Mouse (Mus musculus) urinary bladder, postnatal 25 days (tissue): Measurements from ENCODE around the gene Plcg2.
A peak's percentile ranks its signal among the peaks of the same experiment; 100 is the strongest.

Experiments used
- DNase-seq: peaks from one replicate; pipeline ENCODE4 v3.0.0; 2022; ENCODE audit warnings: low spot score

The Plcg2 gene

DNA sequence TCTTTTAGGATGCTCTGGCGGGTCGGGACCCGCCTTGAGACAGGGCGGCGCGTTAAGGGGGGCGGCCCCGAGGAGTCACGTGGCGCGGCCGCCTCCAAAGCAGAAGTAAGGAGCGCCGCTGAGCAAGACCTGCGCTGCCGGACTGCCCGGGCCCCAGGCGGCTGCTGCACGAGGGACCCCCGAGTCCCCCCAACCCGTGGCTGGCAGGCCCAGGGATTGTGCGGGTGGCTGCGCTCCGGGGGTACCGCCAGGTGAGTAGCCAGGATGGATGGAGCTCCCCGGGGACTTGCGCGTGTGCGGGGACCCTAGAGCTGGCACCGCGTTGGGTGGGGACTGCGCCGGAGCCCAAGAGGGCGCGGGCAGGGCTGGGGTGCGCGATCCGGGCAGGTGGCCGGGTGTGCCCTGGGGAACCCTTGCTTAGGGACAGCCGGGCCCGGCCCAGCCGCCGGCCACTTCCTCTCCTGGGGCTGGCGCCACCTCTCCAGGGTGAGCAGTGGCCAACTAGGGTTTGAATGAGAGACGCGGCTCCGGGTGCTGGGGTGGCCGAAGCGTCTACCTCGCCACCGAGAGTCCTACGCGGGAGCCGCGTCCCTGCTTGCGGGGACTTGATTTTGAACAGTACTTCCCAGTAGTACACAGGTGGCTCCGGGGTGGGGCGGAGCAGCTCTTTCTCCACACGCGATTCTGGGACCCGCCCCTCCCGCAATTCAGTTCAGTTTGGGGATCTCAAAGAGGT is at the start of gene Plcg2:
Gene Plcg2 (plus strand): TSS at position 113 of the 736 bp plus-strand sequence.
- DNase-seq = peak; percentile 47

DNA sequence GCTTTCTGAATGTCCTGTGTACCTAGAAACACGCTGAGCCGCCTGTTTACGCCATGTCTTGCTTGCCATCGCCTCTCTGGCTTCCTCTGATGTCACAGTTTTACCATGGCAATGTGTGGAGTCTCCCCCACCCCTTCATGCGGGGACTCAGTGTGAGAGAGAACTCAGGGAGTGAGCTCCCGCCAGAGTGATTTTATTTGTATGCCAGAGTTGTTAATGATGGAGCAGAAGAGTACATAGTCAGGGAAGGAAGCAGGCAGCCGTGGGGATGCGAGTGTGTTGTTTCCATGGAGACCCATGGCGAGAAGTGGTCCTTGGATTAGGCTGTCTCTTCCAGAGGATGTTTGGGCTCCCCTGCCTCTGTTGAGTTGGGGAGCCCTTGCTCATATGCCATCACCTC is 47.0 kb upstream of the Plcg2 start:
- DNase-seq = no peak

DNA sequence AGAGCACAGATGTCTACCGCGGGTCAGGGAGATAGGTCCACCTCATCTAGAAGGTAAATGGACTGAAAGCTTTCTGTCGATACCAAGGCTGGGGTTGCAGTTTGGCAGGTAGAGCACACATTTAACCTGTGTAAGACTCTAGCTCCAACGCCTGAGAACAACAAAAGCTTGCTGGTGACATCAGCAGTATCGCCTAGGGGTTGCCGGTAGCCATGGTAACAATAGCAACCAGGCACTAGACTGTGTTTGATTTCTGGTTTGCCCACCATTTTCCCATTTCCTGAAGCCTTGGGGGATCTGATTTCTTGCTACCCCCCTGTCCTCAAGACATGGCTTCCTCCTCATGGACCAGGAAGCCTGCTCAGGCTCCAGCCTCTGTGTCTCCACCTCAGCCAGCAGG is 44.1 kb upstream of the Plcg2 start:
- no peak for DNase-seq

DNA sequence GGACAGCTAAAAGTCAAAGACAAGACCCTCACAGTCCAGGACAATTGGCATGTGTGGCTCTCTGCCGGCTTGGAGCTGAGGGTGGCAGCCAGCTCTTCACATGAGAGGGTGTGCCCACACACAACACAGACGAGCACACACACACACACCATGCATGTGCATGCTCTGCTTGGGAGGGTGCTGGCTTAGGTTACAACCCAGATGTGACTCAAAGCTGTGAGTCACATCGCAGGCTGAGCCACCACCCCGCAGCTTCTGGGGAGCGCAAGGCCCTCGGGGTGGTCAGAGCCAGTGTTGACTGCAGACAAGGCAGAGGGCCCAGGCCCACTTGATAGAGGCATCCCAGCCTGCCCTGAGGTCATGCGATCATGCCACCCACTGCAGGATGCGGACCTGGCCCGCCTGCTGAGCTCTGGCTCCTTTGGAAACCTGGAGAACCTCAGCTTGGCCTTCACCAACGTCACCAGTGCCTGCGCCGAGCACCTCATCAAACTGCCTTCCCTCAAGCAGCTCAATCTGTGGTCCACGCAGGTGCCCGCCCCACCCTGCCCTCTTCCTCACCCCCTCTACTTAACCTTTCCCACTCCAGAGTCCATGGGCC is 43.5 kb upstream of the Plcg2 start:
- DNase-seq = peak; percentile 21

DNA sequence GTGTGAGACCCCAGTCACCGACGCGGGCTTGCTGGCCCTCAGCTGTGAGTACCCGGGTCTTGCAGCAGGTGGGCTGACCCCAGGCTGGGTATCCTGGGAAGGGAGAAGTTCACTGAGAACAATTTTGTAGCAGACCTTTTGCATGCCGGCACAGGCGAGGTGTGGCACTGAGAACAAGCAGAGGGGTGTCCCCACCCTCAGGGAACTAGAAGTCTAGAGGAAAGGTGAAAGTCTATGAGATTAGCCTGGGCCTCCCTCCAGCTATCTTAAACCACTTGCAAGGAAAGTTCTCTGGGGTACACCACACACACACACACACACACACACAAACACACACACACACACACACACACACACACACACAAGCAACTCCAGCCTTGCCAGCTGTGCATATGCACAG is 42.4 kb upstream of the Plcg2 start:
- no peak for DNase-seq

DNA sequence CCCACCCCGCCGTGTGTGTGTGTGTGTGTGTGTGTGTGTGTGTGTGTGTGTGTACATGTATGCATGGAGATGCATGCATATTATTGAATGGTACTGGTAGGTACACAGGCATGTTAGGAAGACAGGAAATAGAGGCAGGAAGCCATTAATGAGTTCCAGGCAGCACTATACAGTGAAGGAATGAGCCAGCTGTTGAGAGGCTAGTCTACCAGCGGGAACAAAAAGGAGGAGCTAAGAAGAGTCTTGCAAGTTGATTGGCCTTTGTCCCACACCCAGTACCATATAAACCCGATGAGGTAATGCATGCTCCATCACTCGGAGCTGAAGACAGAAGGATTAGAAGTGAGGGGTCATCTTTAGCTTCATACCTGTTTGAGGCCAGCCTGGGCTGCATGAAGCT is 39.7 kb upstream of the Plcg2 start:
- no peak for DNase-seq

DNA sequence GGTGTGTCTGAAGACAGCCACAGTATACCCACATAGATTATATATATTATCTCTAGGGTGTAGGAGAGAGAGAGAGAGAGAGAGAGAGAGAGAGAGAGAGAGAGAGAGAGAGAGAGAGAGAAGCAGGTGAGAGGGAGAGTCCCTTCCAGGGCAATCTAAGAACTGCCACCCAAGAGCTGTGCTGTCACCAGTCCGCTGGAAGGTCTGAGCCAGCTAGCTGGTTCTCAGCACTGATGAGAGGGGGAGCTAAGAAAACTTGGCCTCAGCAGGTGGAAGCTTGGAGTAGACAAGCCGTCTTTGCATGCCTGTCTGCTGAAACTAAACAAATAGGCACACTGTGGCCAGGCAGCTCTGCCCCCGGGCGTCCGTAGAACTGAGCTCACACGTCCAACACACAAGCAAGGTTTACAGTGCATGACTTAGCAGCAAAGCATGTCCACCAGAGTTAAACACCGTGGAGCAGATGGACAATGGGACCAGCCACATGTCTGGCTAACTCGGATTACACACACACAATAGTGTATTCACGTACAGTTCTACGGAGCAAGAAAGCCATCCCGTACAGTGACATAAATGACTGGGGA is 35.3 kb upstream of the Plcg2 start:
- no peak for DNase-seq

DNA sequence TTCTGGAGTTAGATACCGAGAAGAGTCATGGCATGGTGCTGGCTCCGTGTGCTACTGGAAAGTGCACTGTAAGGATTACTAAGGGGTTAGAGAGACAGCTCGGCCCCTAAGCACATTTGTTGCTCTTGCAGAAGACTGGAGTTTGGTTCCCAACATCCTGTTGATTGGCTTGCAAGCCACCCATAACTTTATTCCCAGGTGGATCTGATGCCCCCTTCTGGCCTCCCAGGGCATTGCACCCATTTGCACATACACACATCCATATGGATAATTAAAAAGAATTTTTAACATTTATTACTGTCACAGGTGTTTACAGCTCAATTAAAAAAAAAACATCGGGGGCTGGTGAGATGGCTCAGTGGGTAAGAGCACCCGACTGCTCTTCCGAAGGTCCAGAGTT is 33.6 kb upstream of the Plcg2 start:
- DNase-seq = no peak

DNA sequence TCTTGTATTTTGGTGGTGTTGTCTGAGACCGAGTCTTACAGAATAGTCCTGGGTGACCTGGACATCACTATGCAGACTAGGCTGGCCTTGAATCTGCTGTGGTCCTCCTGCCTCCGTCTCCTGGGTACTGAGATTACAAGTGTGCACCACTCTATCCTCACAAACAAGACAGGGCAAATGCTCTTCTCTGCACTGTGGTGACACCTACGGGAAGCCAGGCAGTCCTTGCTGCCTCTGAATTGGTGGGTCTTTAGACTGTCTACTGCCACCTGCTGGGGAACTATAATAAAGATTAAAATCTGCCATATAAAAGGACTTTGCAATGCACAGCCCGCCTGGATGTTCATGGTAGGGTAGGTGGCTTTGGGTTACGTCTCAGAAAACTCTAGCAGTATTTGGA is 32.8 kb upstream of the Plcg2 start:
- DNase-seq = peak; percentile 55

DNA sequence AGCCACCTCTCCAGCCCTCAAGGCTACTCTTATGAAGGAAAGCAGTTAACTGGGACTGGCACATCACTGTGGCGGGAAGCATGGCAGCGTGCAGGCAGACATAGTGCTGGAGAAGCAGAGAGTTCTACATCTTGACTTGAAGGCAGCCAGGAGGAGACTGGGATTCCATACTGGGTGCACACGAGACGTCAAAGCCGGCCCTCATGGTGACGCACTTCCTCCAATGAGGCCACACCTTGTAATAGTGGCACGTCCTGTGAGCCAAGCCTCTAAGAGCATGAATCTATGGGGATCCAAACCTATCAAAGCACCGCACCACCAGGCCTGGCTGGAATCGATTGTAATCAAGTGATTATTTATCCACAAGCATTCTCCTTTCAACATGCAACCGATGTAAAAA is 30.6 kb upstream of the Plcg2 start:
- DNase-seq = no peak

DNA sequence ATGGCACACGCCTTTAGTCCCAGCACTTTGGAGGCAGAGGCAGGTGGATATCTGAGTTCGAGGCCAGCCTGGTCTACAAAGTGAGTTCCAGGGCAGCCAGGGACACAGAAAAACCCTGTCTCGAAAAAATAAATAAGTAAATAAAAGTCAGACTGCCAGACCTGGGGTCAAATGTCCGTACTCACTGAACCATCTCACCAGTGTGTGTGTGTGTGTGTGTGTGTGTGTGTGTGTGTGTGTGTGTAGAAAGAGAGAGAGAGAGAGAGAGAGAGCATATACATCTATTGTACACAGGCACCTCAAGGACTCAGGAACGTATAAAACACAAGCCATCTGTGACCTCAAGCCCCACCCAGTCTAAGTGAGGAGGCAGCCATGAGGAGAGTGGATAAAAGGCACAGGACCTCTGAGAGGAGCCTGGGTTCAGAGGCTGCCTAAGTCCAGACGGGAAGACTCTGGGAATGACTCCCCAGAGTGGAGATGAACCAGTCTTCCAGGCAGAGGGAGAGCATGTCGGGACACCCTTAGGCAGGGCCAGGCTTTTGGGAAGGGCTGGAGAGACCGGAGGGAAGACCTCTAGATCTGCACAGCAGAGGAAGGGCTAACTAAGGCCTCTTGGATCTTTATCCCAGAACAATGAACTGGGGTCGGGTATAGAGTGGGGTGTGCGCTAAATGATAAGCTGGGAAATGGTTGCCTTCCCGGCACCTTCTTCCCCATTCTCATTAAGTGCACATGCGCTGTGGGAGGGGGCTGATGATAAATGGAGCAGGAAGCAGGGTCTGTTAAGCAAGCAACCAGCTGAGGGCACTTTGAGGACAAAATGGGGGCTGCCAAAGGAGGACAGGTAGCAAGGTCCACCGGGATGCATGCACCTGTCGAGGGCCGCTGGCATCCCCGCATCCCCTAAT is 28.4 kb upstream of the Plcg2 start:
- no peak for DNase-seq

DNA sequence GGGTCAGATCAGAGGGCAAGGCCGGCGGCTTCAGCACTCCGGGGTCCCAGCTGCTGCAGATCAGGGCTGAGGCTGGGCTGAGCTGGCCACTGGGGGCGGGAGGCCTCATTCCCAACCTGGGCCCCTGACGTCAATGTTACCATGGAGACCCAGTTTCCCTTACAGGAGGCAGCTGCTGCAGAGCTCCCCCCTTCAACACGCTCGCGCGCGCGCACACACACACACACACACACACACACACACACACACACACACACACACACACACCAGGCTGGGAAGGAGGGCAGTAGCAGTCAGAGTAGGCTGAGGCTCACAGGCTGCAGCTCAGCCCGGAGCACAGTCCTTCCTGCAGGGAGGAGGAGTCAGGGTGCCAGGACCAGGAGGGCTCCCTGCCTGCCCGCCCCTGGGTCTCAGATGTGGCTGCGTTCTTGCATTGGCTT is 27.7 kb upstream of the Plcg2 start:
- DNase-seq = no peak

DNA sequence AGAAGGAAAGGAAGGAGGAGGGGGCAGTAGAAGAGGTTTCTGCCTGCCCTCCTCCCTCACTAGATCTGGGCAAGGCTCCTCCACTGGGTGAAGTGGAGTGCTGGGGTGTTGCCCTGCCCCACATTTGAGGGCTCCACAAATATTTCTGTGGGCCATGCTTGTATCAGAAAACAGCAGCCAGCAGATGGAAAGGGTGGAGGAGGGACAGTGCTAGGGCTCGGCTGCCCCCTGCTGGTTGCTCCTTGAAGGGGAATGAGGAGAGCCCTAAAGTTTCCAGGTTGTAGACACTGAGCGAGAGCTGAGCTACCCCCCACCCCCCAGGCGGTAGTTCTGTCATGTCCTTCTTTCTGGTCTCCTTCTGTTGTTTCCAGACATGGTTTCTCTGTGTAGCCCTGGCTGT is 26.9 kb upstream of the Plcg2 start:
- DNase-seq = peak; percentile 67

DNA sequence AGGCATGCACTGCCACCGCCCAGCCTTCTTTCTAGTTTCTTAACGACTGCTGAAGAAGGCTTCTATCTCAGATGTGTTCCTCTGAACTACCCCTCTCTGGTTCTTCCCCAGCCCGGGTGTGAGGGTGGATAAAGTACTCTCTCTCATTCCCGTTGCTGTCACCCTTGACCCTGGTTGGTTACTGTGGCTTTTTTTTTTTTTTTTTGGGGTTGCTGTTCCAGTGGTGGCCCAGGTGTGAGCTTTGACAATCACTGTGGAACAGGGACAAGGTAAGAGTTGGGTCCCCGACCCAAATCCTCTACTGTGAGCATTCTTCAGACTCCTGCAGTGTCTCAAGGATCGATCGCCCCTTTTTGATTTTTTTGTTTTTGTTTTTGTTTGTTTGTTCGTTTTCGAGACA is 26.4 kb upstream of the Plcg2 start:
- no peak for DNase-seq

DNA sequence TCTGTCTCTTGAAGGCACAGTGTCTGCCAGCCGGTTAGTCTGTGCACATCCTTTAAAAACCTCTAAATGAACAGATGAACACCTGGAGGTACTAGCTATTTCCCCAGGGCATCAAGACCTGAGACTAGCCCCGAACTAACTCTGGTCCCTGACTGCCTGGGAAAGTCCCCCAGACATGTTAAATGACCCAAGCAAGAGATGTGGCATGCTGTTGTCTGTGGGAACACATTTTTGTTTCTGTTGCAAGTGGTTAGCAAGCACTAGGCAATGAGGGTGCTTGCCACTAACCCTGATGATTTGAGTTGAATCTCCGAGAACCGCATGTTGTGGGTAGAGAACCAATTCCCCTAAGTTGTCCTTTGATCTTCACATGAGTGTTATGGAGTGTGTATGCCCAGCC is 25.8 kb upstream of the Plcg2 start:
- DNase-seq = no peak

DNA sequence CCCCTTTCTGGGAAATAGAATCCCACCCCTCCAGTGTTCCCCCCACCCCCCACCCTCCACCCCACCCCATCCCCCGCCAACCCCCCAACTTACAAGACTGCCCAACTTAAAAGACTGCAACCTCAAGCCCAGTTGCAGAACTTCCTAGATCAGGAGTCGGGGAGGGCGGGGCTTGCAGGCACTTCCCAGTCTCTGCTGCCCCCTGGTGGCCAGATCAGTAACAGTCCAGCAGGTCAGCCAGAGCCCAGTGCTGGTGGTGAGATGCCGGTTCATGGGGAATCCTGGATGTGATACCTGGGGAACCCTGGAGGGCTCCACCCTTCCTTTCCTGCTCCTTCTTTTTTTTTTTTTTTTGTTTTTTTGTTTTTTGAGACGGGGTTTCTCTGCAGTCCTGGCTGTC is 23.1 kb upstream of the Plcg2 start:
- DNase-seq = peak; percentile 95

DNA sequence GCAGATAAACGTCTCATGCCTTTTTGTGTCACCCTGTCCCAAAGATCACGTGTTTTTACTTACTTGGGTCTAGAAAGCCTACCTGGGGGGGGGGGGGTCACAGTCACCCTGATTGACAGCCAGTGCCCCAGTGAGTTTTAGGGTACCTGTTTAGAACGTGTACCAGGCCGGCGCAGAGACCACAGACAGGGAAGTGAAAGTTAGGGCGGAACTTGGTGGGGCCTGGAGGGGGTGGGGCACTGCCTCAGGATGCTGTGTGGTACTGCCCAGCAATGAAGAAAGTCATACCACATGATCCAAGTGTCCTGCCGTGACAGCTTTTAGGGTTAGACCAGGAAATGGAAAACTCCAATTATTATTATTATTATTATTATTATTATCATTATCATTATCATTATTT is 22.3 kb upstream of the Plcg2 start:
- DNase-seq = no peak

DNA sequence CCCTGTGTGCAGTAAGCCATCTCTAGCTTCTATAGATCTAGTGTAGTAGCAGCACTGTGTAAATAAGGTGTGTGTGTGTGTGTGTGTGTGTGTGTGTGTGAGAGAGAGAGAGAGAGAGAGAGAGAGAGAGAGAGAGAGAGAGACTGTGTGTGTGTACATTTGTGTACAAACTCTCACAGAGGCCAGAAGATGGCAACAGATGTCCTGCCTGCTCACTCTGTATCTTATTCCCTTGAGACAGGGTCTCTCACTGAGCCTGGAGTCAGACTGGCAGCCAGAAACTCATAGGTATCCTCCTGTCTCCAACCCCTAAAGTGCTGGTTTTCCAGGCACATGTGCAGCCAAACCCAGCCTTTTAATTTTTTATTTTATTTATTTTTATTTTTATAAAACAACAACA is 20.0 kb upstream of the Plcg2 start:
- no peak for DNase-seq

DNA sequence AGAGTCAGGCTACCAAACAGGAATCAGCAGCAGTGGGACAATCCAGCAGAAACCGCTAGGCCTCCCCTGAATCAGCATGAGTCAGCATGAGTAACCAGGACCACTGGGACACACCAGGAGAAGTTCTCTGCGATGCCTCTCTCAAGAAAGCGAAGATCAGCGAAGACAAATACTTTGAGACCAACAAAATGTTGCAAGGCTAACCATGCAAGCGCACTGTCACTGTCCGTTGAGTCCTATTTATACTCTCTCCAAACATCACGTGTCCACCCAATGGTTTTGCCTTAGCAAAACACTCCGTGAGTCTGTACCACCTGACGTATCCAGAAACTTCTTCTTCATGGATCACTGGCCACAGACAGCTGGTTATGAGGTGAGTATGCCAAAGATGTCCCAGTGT is 18.1 kb upstream of the Plcg2 start:
- DNase-seq = no peak

DNA sequence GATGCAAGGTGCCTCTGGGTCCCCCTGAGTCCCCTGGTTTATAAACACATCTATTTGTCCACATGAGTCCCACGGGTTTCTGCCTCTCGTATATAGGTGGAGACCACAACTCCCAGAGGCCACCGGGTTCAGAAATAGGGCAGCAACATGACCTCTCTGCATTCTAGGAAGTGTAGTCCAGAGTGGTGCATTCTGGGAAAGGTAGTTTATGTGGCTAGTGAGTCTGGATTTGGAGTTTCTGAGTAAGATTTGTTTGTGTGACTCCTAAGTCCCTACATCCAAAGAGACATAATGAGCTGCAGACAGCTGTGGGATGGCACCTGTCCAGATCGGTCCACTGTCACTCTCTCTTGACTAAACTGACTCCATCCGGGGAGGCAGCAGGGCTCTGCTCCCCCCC is 17.6 kb upstream of the Plcg2 start:
- DNase-seq = no peak

DNA sequence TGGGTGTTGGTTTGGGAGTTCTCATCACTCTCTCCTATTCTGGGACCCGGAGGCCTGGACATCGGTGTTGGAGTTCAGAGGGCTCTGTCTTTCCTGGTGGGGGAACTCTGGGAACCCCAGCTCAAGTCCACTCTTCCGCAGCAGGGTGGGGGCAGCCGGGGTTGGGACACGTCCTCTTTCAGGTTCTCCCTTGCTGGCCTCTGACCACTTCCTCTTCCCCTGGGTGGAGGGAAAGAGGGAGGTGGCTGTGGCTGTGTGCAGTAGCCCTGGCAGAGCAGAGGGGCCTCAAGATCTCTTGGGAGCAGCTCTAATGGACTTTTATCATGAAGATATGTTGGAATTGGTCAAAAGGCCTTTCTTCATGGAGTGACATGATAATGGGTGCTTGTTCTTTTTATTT is 16.3 kb upstream of the Plcg2 start:
- no peak for DNase-seq

DNA sequence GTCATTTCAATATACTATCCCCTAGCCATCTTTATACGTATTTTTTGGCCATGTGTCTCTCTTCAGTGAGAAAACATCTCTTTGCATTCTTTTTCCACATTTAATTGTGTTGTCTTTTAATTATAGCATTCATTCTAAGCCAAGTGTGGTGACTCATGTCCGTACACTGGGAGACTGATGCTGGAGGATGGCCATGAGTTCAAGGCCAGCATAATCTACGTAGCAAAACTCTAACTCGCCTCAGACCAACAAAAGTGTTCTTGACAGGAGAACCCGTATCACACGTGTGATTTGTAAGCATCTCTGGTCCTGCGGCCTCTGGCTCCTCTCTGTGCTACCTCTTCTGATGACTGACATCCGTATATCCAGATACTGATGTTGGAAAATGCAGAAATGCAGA is 13.4 kb upstream of the Plcg2 start:
- DNase-seq = no peak

DNA sequence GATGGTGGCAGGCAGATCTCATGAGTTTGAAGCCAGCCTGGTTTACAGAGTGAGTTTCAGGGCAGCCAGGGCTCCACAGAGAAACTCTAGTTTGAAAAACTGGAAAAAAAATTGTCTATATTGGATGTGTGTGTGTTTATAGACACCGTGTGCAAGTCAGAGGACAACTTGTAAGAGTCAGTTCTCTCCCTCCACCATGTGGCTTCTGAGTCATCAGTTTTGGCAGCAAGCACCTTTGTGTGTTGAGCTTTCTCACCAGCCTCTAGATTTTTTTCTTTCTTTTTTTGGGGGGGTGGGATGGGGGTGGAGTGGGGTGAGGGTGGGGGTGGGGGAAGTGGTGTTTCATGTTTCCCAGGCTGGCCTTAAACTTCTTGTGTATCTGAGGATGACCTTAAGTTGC is 12.8 kb upstream of the Plcg2 start:
- DNase-seq = no peak
